Mouse (Mus musculus) small intestine, adult 2 months (tissue): ENCODE data around the gene Cyren. TPM values are rescaled to one million over a fixed set of nuclear protein-coding genes. Genes with fewer than 3 reads are reported as not detected.

Experiments used
- H3K27ac ChIP-seq: fragments of 200-500 bp; 2 replicates; pipeline ENCODE4 v1.5.1; 2012; ENCODE audit warnings: low read depth, low read length, control low read depth, inconsistent platforms; ENCODE audit not compliant: insufficient read depth
- H3K27me3 ChIP-seq: fragments of 200-500 bp; 2 replicates; pipeline ENCODE4 v1.6.1; 2012; ENCODE audit warnings: mild to moderate bottlenecking, moderate library complexity, low read length, inconsistent platforms; ENCODE audit not compliant: control insufficient read depth, insufficient read depth
- H3K36me3 ChIP-seq: fragments of 200-500 bp; 2 replicates; pipeline ENCODE4 v1.6.1; 2012; ENCODE audit warnings: mild to moderate bottlenecking, low read length, control low read depth, inconsistent platforms; ENCODE audit not compliant: control insufficient read depth, insufficient read depth
- H3K4me1 ChIP-seq: fragments of 200-500 bp; 2 replicates; pipeline ENCODE4 v1.6.1; 2012; ENCODE audit warnings: low read length, inconsistent platforms, mixed read lengths; ENCODE audit not compliant: control insufficient read depth, insufficient read depth, insufficient read length
- H3K4me3 ChIP-seq: fragments of 200-500 bp; 2 replicates; pipeline ENCODE4 v1.5.1; 2012; ENCODE audit warnings: low read depth, mild to moderate bottlenecking, control low read depth, inconsistent platforms, low read length, moderate library complexity
- CTCF ChIP-seq: fragments of 200-500 bp; IDR thresholded peaks from 2 replicates; pipeline ENCODE4 v1.5.1; 2012; ENCODE audit warnings: low read depth, mild to moderate bottlenecking, control low read depth, inconsistent platforms, low read length, moderate library complexity, mixed read lengths; ENCODE audit not compliant: insufficient replicate concordance, insufficient read length; ENCODE audit errors: extremely low read depth
- POLR2A ChIP-seq: fragments of 200-500 bp; IDR thresholded peaks from 2 replicates; pipeline ENCODE4 v1.6.1; 2012; ENCODE audit warnings: low read depth, mild to moderate bottlenecking, control low read depth, inconsistent platforms, low read length, moderate library complexity
- WGBS: fragments of 180-500 bp; shearing (Covaris S2); methylation state at CpG from one replicate; pipeline ENCODE4 v1.1.7; 2018; 5-methylcytosine and 5-hydroxymethylcytosine counted together
- polyA plus RNA-seq: library from polyadenylated mRNA; depleted of rRNA; stranded (reverse); fragments of >200 nt; gene quantifications from 2 replicates; pipeline ENCODE4 v1.2.3, GENCODE M21; 2012

The Cyren gene
- polyA plus RNA-seq, 1 experiment = 1.6 TPM

DNA sequence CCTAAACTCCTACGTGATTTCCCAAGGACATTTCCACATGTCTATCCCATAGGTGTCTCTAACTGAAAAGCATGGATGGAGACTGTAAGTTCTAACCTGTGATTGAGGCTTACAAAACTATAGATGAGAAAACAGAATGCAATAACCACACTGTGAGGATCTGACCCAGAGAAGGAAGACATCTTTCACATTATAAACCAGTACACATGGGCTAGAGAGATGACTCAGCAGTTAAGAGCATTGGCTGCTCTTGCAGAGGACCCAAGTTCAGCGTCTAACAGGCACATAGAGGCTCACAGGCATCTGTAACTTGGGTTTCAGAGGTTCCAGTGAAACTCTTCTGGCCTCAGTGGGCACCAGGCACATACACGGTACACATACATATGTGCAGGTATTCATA lies 36.6 kb upstream of the Cyren start:
- Histone ChIP-seq H3K4me1 (peaks cover 3% of the 10 kb centered on the region), H3K27ac (no peak overlapping the region), H3K27me3 (no peaks in the 10 kb centered on the region; the same call in 1 of the 2 replicates), H3K4me3 (no peak overlapping the region), H3K36me3 (no peaks in the 10 kb centered on the region)
- WGBS = 53% methylated on average over 3 of the region's 3 CpGs
- TF ChIP-seq POLR2A = no peak
- TF ChIP-seq CTCF = no peak

- Histone ChIP-seq H3K27me3 (no peaks in the 10 kb centered on the region), H3K36me3 (no peaks in the 10 kb centered on the region), H3K27ac (no peak overlapping the region), H3K4me3 (no peak overlapping the region), H3K4me1 (peaks cover 3% of the 10 kb centered on the region)
- TF ChIP-seq POLR2A (no peak), CTCF (no peak)
- 62% methylated on average over 13 of the region's 13 CpGs for WGBS
These were observed 35.6 kb upstream of the Cyren start for GRCm38 (mm10) chr6:34913341-34914040.

- TF ChIP-seq POLR2A = no peak
- TF ChIP-seq CTCF = no peak
These were observed 32.7 kb upstream of the Cyren start, which contains the start of gene Wdr91 for GRCm38 (mm10) chr6:34910371-34911219. Gene Wdr91, minus strand, starts transcription at chr6:34910876.

DNA sequence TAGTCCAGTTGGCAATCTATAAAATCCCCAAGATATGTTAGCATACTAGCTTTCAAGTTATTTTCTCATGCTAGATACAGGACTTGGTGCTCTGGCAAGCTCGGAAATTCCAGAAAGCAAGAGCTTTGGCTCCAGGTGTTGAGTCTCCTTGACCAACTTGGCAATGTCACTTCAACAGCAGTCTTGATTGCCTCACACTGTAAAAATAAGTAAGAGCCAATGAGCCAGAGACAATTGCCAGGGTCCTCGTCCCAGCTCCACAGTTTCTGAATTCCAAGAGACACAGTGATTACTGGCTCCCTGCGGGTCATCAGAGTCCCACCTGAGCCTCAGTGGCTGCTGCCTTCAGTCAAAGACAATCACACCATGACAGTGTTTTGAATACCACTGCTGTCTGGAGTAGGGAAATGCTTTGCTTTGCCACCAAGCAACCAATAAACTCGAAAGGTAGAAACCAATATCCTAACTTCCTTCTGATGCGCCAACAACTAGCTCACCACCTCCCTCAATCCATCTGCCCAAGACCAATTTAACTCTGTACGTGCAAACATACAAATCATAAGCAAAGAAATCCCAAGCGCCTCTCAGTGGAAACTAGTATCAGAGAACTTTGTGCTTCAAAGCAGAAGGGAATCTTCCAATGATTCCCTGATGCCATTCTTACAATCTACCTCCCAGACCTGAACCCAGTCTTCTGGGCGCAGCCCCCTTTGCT lies 31.9 kb upstream of the Cyren start:
- Histone ChIP-seq H3K4me1 (peaks cover 3% of the 10 kb centered on the region), H3K27ac (no peak overlapping the region), H3K36me3 (peaks cover 3% of the 10 kb centered on the region; the same call in 1 of the 2 replicates), H3K27me3 (no peaks in the 10 kb centered on the region), H3K4me3 (peak overlapping the region; percentile 72)
- WGBS = 44% methylated on average over 8 of the region's 8 CpGs
- TF ChIP-seq CTCF = no peak
- no peak for TF ChIP-seq POLR2A

More at GRCm38 (mm10) chr6:34910371-34911219, 32.7 kb upstream of the Cyren start, which contains the start of gene Wdr91:
- peak within 1 kb of the TSS; percentile 72 for H3K4me3 ChIP-seq
- peaks cover 3% of the 10 kb centered on the region for H3K4me1 ChIP-seq
- WGBS = under 1% methylated on average over 64 of the region's 64 CpGs
- no peaks in the 10 kb centered on the region for H3K36me3 ChIP-seq
- H3K27me3 ChIP-seq = no peaks in the 10 kb centered on the region
- no peak within 1 kb of the TSS for H3K27ac ChIP-seq

- Histone ChIP-seq H3K36me3 (peaks cover 5% of the 10 kb centered on the region; the same call in 1 of the 2 replicates), H3K27ac (no peak overlapping the region), H3K4me1 (no peaks in the 10 kb centered on the region; the same call in none of the 2 replicates), H3K27me3 (no peaks in the 10 kb centered on the region), H3K4me3 (no peak overlapping the region)
- TF ChIP-seq POLR2A = no peak
- no peak for TF ChIP-seq CTCF
- WGBS = 82% methylated on average over 18 of the region's 18 CpGs
These were observed 29.9 kb upstream of the Cyren start for GRCm38 (mm10) chr6:34907696-34908260.

DNA sequence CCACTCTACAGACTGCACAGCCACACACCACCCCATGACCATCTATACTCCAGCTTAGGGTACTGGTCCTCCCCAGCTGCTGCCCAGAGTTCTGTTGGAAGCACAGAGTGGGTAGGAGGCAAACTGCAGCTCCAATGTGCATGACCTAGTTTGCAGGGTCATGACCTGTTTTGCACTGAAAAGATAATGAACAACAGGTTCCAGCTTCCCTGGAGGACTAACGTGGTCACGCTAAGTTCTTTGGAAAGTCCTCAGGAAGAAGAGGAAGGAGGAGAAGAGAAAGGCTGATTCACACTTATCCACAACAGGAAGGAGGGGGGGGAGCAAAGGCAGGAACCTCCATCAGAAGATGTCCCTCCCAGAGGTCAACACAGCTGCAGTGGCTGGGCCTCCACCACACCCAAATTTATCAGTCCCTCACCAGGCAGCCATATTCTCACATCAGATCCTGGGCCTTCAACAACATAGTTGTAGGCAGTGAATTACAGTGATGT lies 29.3 kb upstream of the Cyren start:
- 79% methylated on average over 2 of the region's 2 CpGs for WGBS
- Histone ChIP-seq H3K36me3 (peaks cover 5% of the 10 kb centered on the region; the same call in 1 of the 2 replicates), H3K27me3 (no peaks in the 10 kb centered on the region), H3K4me1 (no peaks in the 10 kb centered on the region; the same call in none of the 2 replicates), H3K27ac (no peak overlapping the region), H3K4me3 (no peak overlapping the region)
- TF ChIP-seq CTCF (no peak), POLR2A (no peak)
